Mouse (Mus musculus): ENCODE measurements around the gene Abt1.

Abt1 gene

GRCm38 (mm10) chr13:23437908-23438307 is 14.2 kb upstream of the Abt1 start:
- DNase-seq, result peak; percentile 88

- peak; percentile 76 for DNase-seq
These were observed 13.5 kb upstream of the Abt1 start for GRCm38 (mm10) chr13:23436861-23437822.

- DNase-seq, result peak; percentile 70
These were observed 12.6 kb upstream of the Abt1 start for GRCm38 (mm10) chr13:23436231-23436661.

GRCm38 (mm10) chr13:23435676-23436075 is 12.0 kb upstream of the Abt1 start:
- DNase-seq, result peak; percentile 69

- no peak for DNase-seq
These were observed 11.6 kb upstream of the Abt1 start for GRCm38 (mm10) chr13:23435241-23435640.

- DNase-seq, result peak; percentile 45
These were observed 10.8 kb upstream of the Abt1 start for GRCm38 (mm10) chr13:23434426-23434825.

GRCm38 (mm10) chr13:23433801-23434200 is 10.1 kb upstream of the Abt1 start:
- no peak for DNase-seq

- DNase-seq, result no peak
These were observed 9.5 kb upstream of the Abt1 start for GRCm38 (mm10) chr13:23433206-23433605.

GRCm38 (mm10) chr13:23432562-23433201 is 9.0 kb upstream of the Abt1 start:
- DNase-seq, result peak; percentile 97

- DNase-seq, result peak; percentile 88
These were observed 7.7 kb upstream of the Abt1 start for GRCm38 (mm10) chr13:23431351-23431771.

GRCm38 (mm10) chr13:23430734-23431133 is 7.1 kb upstream of the Abt1 start:
- DNase-seq, result peak; percentile 85

- peak; percentile 43 for DNase-seq
These were observed 6.2 kb upstream of the Abt1 start for GRCm38 (mm10) chr13:23429771-23430380.

- no peak for DNase-seq
These were observed 4.7 kb upstream of the Abt1 start for GRCm38 (mm10) chr13:23428166-23428993.

GRCm38 (mm10) chr13:23427401-23427910 is 3.8 kb upstream of the Abt1 start:
- no peak for DNase-seq

- peak; percentile 67 for DNase-seq
These were observed 3.3 kb upstream of the Abt1 start for GRCm38 (mm10) chr13:23426922-23427321.

- peak; percentile 74 for DNase-seq
These were observed 2.7 kb upstream of the Abt1 start for GRCm38 (mm10) chr13:23426335-23426734.

- peak; percentile 88 for DNase-seq
These were observed 1.8 kb upstream of the Abt1 start for GRCm38 (mm10) chr13:23425505-23425904.

GRCm38 (mm10) chr13:23424494-23425325 is 1.0 kb upstream of the Abt1 start:
- DNase-seq, result peak; percentile 96

- no peak for DNase-seq
These were observed 350 bp upstream of the Abt1 start for GRCm38 (mm10) chr13:23424052-23424380.

- no peak for DNase-seq
These were observed 1.3 kb downstream of the Abt1 start for GRCm38 (mm10) chr13:23422351-23422750.

Data from embryo, embryonic 11 days (tissue).